Mouse (Mus musculus) heart, embryonic 11.5 days (tissue): ENCODE measurements around the gene Cdc42bpb. TPM values are rescaled to one million over a fixed set of nuclear protein-coding genes. Genes with fewer than 3 reads are reported as not detected.

Experiments used
- ATAC-seq: fragments of 200-750 bp; cut with Nextera tagmentation; replicated peaks from 2 replicates; pipeline ENCODE4 v1.8.0; 2017; ENCODE audit warnings: moderate library complexity; ENCODE audit not compliant: insufficient number of reproducible peaks, low FRiP score, low TSS enrichment
- H3K27ac ChIP-seq: fragments of 300-500 bp; sonication (generic); 2 replicates; pipeline ENCODE4 v1.5.1; 2014; ENCODE audit warnings: mild to moderate bottlenecking, low read depth, low read length
- H3K27me3 ChIP-seq: fragments of 300-500 bp; sonication (generic); 2 replicates; pipeline ENCODE4 v1.6.1; 2014; ENCODE audit warnings: mild to moderate bottlenecking, low read length, mixed read lengths; ENCODE audit not compliant: control insufficient read depth, insufficient read depth
- H3K36me3 ChIP-seq: fragments of 300-500 bp; sonication (generic); 2 replicates; pipeline ENCODE4 v1.6.1; 2014; ENCODE audit warnings: mild to moderate bottlenecking, low read length, moderate library complexity, mixed read lengths; ENCODE audit not compliant: control insufficient read depth, insufficient read depth
- H3K4me1 ChIP-seq: fragments of 300-500 bp; sonication (generic); 2 replicates; pipeline ENCODE4 v1.6.1; 2014; ENCODE audit warnings: low read length; ENCODE audit not compliant: control insufficient read depth, insufficient read depth
- H3K4me2 ChIP-seq: fragments of 300-500 bp; sonication (generic); 2 replicates; pipeline ENCODE4 v1.6.1; 2014; ENCODE audit warnings: mild to moderate bottlenecking, moderate library complexity
- H3K4me3 ChIP-seq: fragments of 300-500 bp; sonication (generic); 2 replicates; pipeline ENCODE4 v1.5.1; 2014; ENCODE audit warnings: low read depth, low read length
- H3K9ac ChIP-seq: fragments of 300-500 bp; sonication (generic); 2 replicates; pipeline ENCODE4 v1.6.1; 2014; ENCODE audit warnings: mild to moderate bottlenecking, low read depth, low read length, moderate library complexity
- H3K9me3 ChIP-seq: fragments of 300-500 bp; sonication (generic); replicated peaks from 2 replicates; pipeline ENCODE4 v1.6.1; 2016; ENCODE audit warnings: low read length; ENCODE audit not compliant: control insufficient read depth
- WGBS: fragments of 180-500 bp; shearing (Covaris S2); extraction: QIAGEN DNeasy Blood & Tissue Kit; methylation state at CpG from one replicate; pipeline ENCODE4 v1.1.7; 2014; ENCODE audit not compliant: insufficient replicate concordance; 5-methylcytosine and 5-hydroxymethylcytosine counted together
- polyA plus RNA-seq: library from polyadenylated mRNA; unstranded; fragments of >200 nt; fragmentation: Nextera tagmentation; extraction: Ambion mirVana; gene quantifications from 2 replicates; pipeline ENCODE4 v1.2.1, GENCODE M21; 2014

The Cdc42bpb gene
- polyA plus RNA-seq, 1 experiment from 2014 or later: 33.2 TPM

DNA sequence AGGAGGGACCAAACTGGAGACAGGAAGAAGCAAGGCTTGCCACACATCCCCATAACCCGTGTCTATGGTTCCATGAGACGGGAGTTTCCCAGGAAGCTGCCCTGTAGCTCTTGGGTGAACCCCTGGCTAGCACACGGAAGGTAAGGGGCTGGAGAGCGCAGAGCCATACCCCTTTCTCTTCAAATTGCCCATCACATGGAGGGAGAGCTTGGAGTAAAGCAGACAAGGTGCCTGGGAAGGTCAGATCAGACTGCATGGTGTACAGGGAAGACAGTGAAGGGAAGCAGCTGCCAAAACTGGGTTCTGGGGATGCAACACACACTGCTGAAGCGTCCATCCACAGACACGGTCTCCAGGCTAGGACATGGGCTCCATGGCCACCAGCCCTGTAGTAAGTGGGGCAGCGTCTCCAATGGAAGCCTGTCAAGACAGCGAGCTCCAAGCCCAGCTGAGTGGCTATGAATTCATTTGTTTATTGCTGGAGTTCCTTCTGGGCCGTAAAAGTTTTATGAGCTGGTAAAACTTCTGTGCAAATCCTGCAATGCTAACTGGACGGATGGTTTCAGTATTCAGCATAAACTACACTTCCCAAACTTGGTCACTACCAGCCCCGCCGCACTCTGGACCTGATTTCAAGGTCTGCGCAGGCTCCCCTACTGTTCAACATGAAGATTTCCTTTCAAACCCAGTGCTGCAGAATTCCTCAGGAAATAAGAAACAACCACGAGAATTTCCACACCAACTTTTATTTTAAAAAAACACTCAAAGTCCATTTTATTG lies 16.0 kb downstream of the Cdc42bpb start:
- Histone ChIP-seq H3K4me3 (no peak overlapping the region), H3K4me1 (peaks cover 42% of the 10 kb centered on the region), H3K9me3 (no peaks in the 10 kb centered on the region), H3K9ac (no peak overlapping the region), H3K4me2 (no peak overlapping the region), H3K27ac (no peak overlapping the region), H3K27me3 (no peaks in the 10 kb centered on the region), H3K36me3 (no peaks in the 10 kb centered on the region)
- no peak for ATAC-seq
- WGBS: 78% methylated on average over 14 of the region's 14 CpGs

DNA sequence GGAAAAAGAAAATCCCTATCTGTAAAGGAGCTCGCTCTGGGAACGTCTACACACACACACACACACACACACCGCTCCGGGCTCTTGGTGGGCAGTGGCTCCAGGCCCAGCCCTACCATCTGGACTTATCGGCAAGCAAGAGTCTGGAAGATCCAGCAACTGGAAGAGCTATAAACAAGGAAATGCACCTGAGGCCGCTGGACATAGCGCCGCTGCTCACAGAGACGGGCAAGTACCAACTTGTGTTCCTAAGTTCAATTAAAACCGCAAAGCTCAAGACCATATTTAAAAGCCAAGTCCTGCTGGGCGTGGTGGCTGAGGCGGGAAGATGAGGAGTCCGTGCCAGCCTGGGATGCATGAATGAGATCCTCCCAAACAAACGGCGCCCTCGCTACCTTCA lies 16.8 kb downstream of the Cdc42bpb start:
- no peaks in the 10 kb centered on the region for H3K9me3 ChIP-seq
- no peak overlapping the region for H3K4me2 ChIP-seq
- no peak overlapping the region for H3K27ac ChIP-seq
- H3K4me1 ChIP-seq: peaks cover 42% of the 10 kb centered on the region
- no peak overlapping the region for H3K9ac ChIP-seq
- 89% methylated on average over 16 of the region's 16 CpGs for WGBS
- H3K36me3 ChIP-seq: no peaks in the 10 kb centered on the region
- ATAC-seq: no peak
- no peaks in the 10 kb centered on the region for H3K27me3 ChIP-seq
- no peak overlapping the region for H3K4me3 ChIP-seq

DNA sequence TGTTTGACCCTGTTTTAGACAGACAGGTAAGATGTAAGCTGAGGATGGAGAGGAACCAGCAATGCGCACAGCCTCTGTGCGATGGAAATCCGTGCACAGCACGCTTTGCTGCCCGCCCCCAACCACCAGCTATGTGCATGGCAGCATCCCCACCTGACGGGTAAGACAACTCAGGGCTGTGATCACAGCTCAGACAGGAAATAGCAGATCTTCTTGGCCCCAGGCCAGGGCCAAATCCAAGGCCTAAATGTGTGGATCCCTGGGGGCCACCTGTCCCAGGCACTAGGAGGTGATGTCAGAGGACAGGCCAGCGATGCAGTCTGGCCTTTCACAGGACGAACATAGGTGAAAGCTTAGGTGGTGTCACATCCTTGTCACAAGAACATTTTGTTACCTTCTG lies 21.3 kb downstream of the Cdc42bpb start:
- H3K36me3 ChIP-seq: no peaks in the 10 kb centered on the region
- 82% methylated on average over 8 of the region's 8 CpGs for WGBS
- H3K27me3 ChIP-seq: no peaks in the 10 kb centered on the region
- H3K4me2 ChIP-seq: no peak overlapping the region
- H3K4me1 ChIP-seq: peaks cover 47% of the 10 kb centered on the region
- H3K9ac ChIP-seq: no peak overlapping the region
- H3K9me3 ChIP-seq: no peaks in the 10 kb centered on the region
- H3K4me3 ChIP-seq: no peak overlapping the region
- ATAC-seq: no peak
- no peak overlapping the region for H3K27ac ChIP-seq

DNA sequence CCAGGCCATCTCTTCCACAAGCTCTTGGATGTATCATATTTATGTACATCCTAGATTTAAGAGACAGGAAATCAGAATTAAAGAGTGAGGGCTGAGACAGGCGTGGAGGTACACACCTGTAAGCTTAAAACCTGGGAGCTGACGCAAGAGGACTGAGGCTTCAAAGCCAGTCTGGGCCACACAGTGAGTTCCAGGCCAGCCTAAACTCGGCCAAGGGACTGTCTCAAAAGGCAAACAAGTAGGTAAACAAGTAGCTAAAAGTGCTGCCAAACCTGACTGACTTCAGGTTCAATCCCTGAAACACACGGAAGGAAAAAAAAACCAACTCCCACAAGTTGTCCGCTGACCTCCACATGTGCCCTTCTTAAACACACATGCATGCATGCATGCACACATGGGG lies 23.4 kb downstream of the Cdc42bpb start:
- Histone ChIP-seq H3K36me3 (no peaks in the 10 kb centered on the region), H3K27me3 (no peaks in the 10 kb centered on the region), H3K4me3 (no peak overlapping the region), H3K9me3 (no peaks in the 10 kb centered on the region), H3K27ac (no peak overlapping the region), H3K4me2 (no peak overlapping the region), H3K4me1 (peaks cover 38% of the 10 kb centered on the region), H3K9ac (no peak overlapping the region)
- no peak for ATAC-seq
- 84% methylated on average over 5 of the region's 5 CpGs for WGBS

DNA sequence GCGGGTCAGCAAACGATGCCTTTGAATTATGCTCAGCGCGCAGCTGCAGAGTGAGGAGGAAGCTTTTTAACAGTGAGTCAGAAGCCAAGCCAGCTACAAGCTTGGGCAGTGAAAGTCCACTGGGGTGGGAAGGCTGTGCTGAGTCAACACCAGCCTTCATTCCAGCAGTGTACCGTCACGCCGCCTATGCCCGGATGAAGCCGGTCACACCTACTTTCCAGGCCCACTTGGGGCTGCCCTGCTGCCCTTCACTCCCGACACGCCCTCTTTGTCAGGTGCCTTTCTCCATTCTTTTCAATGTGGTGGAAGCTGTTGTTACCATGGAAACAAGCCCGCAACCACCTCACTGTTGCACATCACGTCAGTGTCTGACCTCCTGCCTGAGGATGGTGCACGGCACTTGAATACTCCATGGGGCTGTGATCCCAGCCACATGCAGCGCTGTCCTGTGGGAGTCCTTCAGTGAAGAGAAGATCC lies 24.0 kb downstream of the Cdc42bpb start:
- no peaks in the 10 kb centered on the region for H3K36me3 ChIP-seq
- WGBS: 73% methylated on average over 15 of the region's 15 CpGs
- no peak overlapping the region for H3K27ac ChIP-seq
- H3K4me1 ChIP-seq: peaks cover 41% of the 10 kb centered on the region
- peak overlapping the region; percentile 5; the same call in 1 of the 2 replicates for H3K9ac ChIP-seq
- no peak overlapping the region for H3K4me3 ChIP-seq
- no peaks in the 10 kb centered on the region for H3K9me3 ChIP-seq
- no peaks in the 10 kb centered on the region for H3K27me3 ChIP-seq
- no peak overlapping the region for H3K4me2 ChIP-seq
- ATAC-seq: 0 out of 2 replicates have a peak, but pooled peaks have one; percentile 43

DNA sequence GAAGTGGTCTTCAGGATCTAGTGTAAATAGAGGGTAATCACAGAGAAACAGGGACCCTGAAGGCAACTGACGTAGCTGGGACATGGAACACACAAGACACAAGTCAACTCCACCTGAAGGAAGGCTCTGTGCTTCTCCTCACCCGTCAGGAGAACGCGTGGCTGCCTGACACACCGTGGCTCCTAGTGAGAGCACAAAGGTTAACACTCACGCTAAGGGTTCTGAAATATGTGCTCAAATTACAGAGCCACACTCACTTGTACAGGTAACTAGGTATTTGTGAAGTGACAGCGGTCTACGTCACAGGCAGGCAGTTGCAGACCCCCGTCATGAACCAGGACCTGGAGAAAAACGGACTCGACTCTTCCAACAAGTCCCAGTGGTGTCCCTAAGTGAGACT lies 24.5 kb downstream of the Cdc42bpb start:
- peaks cover 36% of the 10 kb centered on the region for H3K4me1 ChIP-seq
- H3K4me3 ChIP-seq: no peak overlapping the region
- ATAC-seq: no peak
- H3K4me2 ChIP-seq: no peak overlapping the region
- no peak overlapping the region for H3K9ac ChIP-seq
- no peaks in the 10 kb centered on the region for H3K27me3 ChIP-seq
- no peaks in the 10 kb centered on the region for H3K9me3 ChIP-seq
- H3K36me3 ChIP-seq: no peaks in the 10 kb centered on the region
- WGBS: 83% methylated on average over 11 of the region's 11 CpGs
- H3K27ac ChIP-seq: no peak overlapping the region

DNA sequence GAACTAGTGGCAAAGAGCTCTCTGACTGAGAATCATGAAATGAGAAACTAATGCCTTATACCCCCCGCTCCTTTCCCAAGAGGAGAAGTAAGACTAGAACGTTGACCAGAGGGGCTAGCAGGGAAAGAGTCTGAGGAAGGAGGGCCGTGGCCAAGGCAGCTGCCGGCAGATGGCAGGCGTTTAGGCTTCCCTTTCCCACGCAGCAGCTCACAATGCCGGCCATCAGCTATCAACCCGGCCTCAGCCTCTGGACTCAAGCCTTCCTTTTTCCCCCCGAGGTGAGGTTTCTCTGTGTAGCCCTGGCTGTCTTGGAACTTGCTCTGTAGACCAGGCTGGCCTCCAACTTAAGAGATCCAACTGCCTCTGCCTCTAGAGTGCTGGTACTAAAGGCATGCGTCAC lies 25.0 kb downstream of the Cdc42bpb start:
- H3K27me3 ChIP-seq: no peaks in the 10 kb centered on the region
- H3K4me2 ChIP-seq: no peak overlapping the region
- H3K4me1 ChIP-seq: peaks cover 33% of the 10 kb centered on the region
- H3K27ac ChIP-seq: no peak overlapping the region
- H3K9me3 ChIP-seq: no peaks in the 10 kb centered on the region
- ATAC-seq: no peak
- no peaks in the 10 kb centered on the region for H3K36me3 ChIP-seq
- H3K4me3 ChIP-seq: no peak overlapping the region
- no peak overlapping the region for H3K9ac ChIP-seq
- 71% methylated on average over 10 of the region's 10 CpGs for WGBS

DNA sequence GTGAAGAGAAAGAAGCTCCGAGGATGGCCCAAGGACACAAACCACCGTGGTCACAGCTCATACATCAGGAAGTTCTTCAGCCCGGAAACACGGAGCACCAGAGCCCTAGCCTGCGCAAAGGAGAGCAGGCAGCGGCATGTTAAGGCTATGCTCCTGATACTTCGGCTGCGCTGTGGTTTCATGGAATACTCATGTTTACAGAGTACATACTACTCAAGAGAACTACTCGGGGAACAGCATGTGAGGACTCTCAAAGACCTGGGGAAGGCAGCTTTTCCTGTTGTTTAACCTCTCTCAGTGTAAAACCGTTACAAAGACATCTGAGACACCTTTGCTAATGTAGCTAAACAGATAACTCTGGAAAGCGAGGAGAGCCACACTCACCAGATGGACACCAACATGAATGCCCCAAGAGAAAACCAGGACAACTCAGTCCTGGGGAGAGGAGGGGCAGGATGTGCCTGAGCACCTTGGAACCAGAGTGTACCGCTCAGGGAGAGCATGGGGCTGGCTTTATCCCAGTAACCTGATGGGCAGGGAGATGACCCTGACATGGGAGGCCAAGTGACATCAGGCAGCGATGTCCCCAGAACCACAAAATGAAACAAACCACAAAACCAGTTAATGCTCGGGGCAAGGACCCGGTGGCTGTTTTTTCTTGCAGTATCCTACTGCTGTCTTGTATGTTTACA lies 27.8 kb downstream of the Cdc42bpb start:
- no peak overlapping the region for H3K4me3 ChIP-seq
- no peaks in the 10 kb centered on the region for H3K9me3 ChIP-seq
- no peak overlapping the region for H3K4me2 ChIP-seq
- no peak overlapping the region for H3K27ac ChIP-seq
- 79% methylated on average over 15 of the region's 15 CpGs for WGBS
- H3K27me3 ChIP-seq: no peaks in the 10 kb centered on the region
- no peak for ATAC-seq
- H3K9ac ChIP-seq: no peak overlapping the region
- H3K36me3 ChIP-seq: no peaks in the 10 kb centered on the region
- peaks cover 36% of the 10 kb centered on the region for H3K4me1 ChIP-seq
